Mouse (Mus musculus) testis, postnatal 14 days (tissue): ENCODE measurements around the gene Ppp1r13l.

Source experiments
- DNase-seq: peaks from one replicate; pipeline ENCODE4 v3.0.0; 2021; ENCODE audit warnings: low spot score

Gene Ppp1r13l

GRCm38 (mm10) chr7:19365376-19365775 is 5.8 kb downstream of the Ppp1r13l start:
- no peak for DNase-seq

GRCm38 (mm10) chr7:19368380-19368779 is 8.8 kb downstream of the Ppp1r13l start:
- DNase-seq = peak; percentile 55

- DNase-seq = no peak
Observed at GRCm38 (mm10) chr7:19369823-19370425, 10.4 kb downstream of the Ppp1r13l start.

- DNase-seq = no peak
Observed at GRCm38 (mm10) chr7:19373367-19373766, 13.8 kb downstream of the Ppp1r13l start.

GRCm38 (mm10) chr7:19375368-19375767 is 15.8 kb downstream of the Ppp1r13l start:
- no peak for DNase-seq

- DNase-seq = no peak
Observed at GRCm38 (mm10) chr7:19376019-19376418, 16.5 kb downstream of the Ppp1r13l start.

GRCm38 (mm10) chr7:19378049-19378448 is 18.5 kb downstream of the Ppp1r13l start:
- DNase-seq = no peak

- DNase-seq = peak; percentile 100
Observed at GRCm38 (mm10) chr7:19381377-19382165, 22.0 kb downstream of the Ppp1r13l start, which contains the start of gene Ercc2. Ercc2 (plus strand) TSS chr7:19382010.

- peak; percentile 58 for DNase-seq
Observed at GRCm38 (mm10) chr7:19382166-19382541, 22.6 kb downstream of the Ppp1r13l start.

- peak; percentile 46 for DNase-seq
Observed at GRCm38 (mm10) chr7:19383708-19384107, 24.2 kb downstream of the Ppp1r13l start.

GRCm38 (mm10) chr7:19388699-19389413 is 29.3 kb downstream of the Ppp1r13l start:
- no peak for DNase-seq

- DNase-seq = no peak
Observed at GRCm38 (mm10) chr7:19394484-19394883, 34.9 kb downstream of the Ppp1r13l start.

GRCm38 (mm10) chr7:19399496-19400280 is 40.1 kb downstream of the Ppp1r13l start:
- DNase-seq = no peak

- no peak for DNase-seq
Observed at GRCm38 (mm10) chr7:19400946-19401345, 41.4 kb downstream of the Ppp1r13l start.

- DNase-seq = no peak
Observed at GRCm38 (mm10) chr7:19402535-19403112, 43.1 kb downstream of the Ppp1r13l start.

GRCm38 (mm10) chr7:19403731-19404296 is 44.3 kb downstream of the Ppp1r13l start, which contains the start of gene Klc3:
Klc3 (minus strand) TSS chr7:19404104.
- DNase-seq = peak; percentile 88

GRCm38 (mm10) chr7:19404476-19404875 is 44.9 kb downstream of the Ppp1r13l start, which contains the start of gene Ckm:
Ckm (plus strand) TSS chr7:19404776.
- DNase-seq = no peak

- DNase-seq = peak; percentile 66
Observed at GRCm38 (mm10) chr7:19405417-19405816, 45.9 kb downstream of the Ppp1r13l start.

GRCm38 (mm10) chr7:19409753-19410152 is 50.2 kb downstream of the Ppp1r13l start:
- no peak for DNase-seq

- no peak for DNase-seq
Observed at GRCm38 (mm10) chr7:19410766-19411344, 51.3 kb downstream of the Ppp1r13l start.

GRCm38 (mm10) chr7:19411783-19412182 is 52.2 kb downstream of the Ppp1r13l start:
- no peak for DNase-seq
